Mouse (Mus musculus): ENCODE results near the gene Inf2. TPM values are rescaled to one million over a fixed set of nuclear protein-coding genes. Genes with fewer than 3 reads are reported as not detected.

Gene Inf2
- 29.7 and 36.6 TPM in 2 replicates for total RNA-seq (2012; rRNA removed)
- total RNA-seq (2014; rRNA removed) = 13.5 and 13.9 TPM in 2 replicates
- 129 and 131 TPM in 2 replicates for polyA plus RNA-seq (2012; ENCODE audit: insufficient read length, low read depth)

DNA sequence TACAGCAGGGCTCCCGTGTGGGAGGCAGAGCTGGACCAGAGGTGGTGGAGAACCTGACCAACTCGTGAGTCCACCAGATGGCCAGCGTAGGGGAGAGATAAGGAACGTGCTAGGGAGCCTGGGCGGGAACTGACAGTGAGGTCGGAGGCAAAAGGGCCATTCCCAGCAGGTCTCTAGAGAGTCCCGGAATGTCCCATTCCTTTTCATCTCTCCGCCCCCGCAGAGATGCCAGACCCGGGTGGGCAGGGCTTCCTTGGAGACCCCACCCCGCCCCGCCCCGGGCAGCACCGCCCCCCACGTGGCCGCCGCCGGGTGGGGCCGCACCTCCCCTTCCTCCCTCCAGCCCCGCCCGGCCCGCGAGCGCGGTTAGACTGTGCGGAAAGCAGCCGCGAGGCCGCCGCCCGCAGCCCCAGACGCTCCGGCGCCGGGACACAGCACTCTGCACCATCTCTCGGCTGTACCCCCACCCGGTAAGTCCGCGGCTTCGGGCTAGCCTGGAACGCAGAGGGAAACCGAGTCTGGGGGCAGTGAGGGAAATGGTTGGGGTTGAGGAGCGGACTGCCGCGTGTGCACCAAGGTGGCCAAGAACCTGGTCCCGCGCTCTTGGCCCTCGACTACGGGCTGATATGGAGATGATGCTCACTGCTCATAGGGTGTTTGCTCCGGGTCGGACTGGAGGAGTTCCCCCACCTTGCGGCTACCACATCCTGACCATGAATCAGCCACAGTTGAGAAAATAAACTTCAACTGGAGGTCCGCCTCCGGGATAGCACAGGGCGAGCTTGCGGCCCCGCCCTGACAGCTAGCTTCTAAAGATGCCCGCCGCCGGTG, at the start of gene Inf2:
Gene Inf2, plus strand, starts transcription at position 359 of the 831 bp plus-strand sequence.
- Histone ChIP-seq H3K9ac (ENCODE audit: insufficient read depth, low read depth) (peak within 1 kb of the TSS; percentile 59), H3K4me2 (ENCODE audit: insufficient read depth, low read depth, poor library complexity, severe bottlenecking) (peak within 1 kb of the TSS; percentile 80), H3K4me1 (ENCODE audit: control insufficient read depth in 1 of 2, insufficient read depth in 2 of 2) (peaks cover 62 to 64% of the 10 kb centered on the region in 2 experiments), H3K79me2 (replicated peaks; ENCODE audit: control insufficient read depth, extremely low read depth, insufficient read depth, poor library complexity, severe bottlenecking) (peaks cover 38% of the 10 kb centered on the region), H3K36me3 (replicated peaks in 1 of 2; ENCODE audit: control insufficient read depth in 1 of 2, insufficient read depth in 1 of 2, low read length in 1 of 2) (peaks cover 0 to 39% of the 10 kb centered on the region in 2 experiments), H3K9me3 (replicated peaks; ENCODE audit: low read length) (no peaks in the 10 kb centered on the region), H3K27me3 (replicated peaks) (no peaks in the 10 kb centered on the region), H3K27ac (ENCODE audit: insufficient read depth, low read depth) (peak within 1 kb of the TSS; percentile 76), H3K4me3 (replicated peaks in 1 of 3; ENCODE audit: low read depth in 2 of 3, low read length in 2 of 3, poor library complexity in 1 of 3) (peak within 1 kb of the TSS; percentile 82 to 91 (median 83))
- in situ Hi-C loops (cut with MboI; ENCODE audit: low pct_ligation_motif_present, low pct_unique_long_range_greater_than_20kb, low sequenced_read_pairs) = no loop called here
- peak; percentile 100 for TF ChIP-seq BHLHE40 (IDR thresholded peaks at IDR 0.05; ENCODE audit: low read depth, low read length)
- TF ChIP-seq EP300 (IDR thresholded peaks at IDR 0.05; ENCODE audit: low read length) = peak; percentile 43; the same call in 1 of the 2 replicates
- TF ChIP-seq CHD2 (IDR thresholded peaks at IDR 0.05; ENCODE audit: low read length) = 0 out of 2 replicates have a peak, but pooled peaks have one; percentile 33
- TF ChIP-seq MXI1 (IDR thresholded peaks at IDR 0.05; ENCODE audit: low read depth, low read length) = peak; percentile 90
- TF ChIP-seq ETS1 (conservative IDR thresholded peaks at IDR 0.05; ENCODE audit: low read depth, low read length) = peak; percentile 93
- no peak for TF ChIP-seq ELF1 (IDR thresholded peaks at IDR 0.05; ENCODE audit: low read depth, low read length)
- no peak for TF ChIP-seq PAX5 (IDR thresholded peaks at IDR 0.05; ENCODE audit: low read length)
- TF ChIP-seq HCFC1 (IDR thresholded peaks at IDR 0.05; ENCODE audit: low read depth, low read length) = peak; percentile 30; the same call in 1 of the 2 replicates
- peak; percentile 79 for TF ChIP-seq TCF12 (IDR thresholded peaks at IDR 0.05; ENCODE audit: low read depth, low read length)
- peak; percentile 42; the same call in 1 of the 2 replicates for TF ChIP-seq UBTF (IDR thresholded peaks at IDR 0.05; ENCODE audit: low read depth, low read length)
- TF ChIP-seq SIN3A (IDR thresholded peaks at IDR 0.05; ENCODE audit: low read length) = peak; percentile 33; the same call in 1 of the 2 replicates
- peak; percentile 63 for TF ChIP-seq NELFE (IDR thresholded peaks at IDR 0.05; ENCODE audit: low read depth, low read length)
- no peak for TF ChIP-seq GABPA (IDR thresholded peaks at IDR 0.05; ENCODE audit: insufficient replicate concordance, low read depth, low read length)
- TF ChIP-seq POLR2A (IDR thresholded peaks at IDR 0.05; ENCODE audit: low read depth, low read length) = peak; percentile 86
- peak; percentile 23; the same call in 1 of the 2 replicates for TF ChIP-seq MEF2A (IDR thresholded peaks at IDR 0.05; ENCODE audit: borderline replicate concordance, low read depth, low read length)
- peak; percentile 56 for TF ChIP-seq IRF4 (IDR thresholded peaks at IDR 0.05; ENCODE audit: low read depth, low read length)
- 0 out of 2 replicates have a peak, but pooled peaks have one; percentile 40 for TF ChIP-seq E2F4 (IDR thresholded peaks at IDR 0.05; ENCODE audit: insufficient replicate concordance, low read depth, low read length)
- no peak for TF ChIP-seq RCOR1 (conservative IDR thresholded peaks at IDR 0.05; ENCODE audit: low read depth, low read length)
- TF ChIP-seq JUN (IDR thresholded peaks at IDR 0.05; ENCODE audit: insufficient read depth, low read depth, low read length) = no peak
- peak; percentile 35 for TF ChIP-seq MAX (IDR thresholded peaks at IDR 0.05; ENCODE audit: low read length)
- TF ChIP-seq ZKSCAN1 (IDR thresholded peaks at IDR 0.05; ENCODE audit: borderline replicate concordance, low read depth, low read length) = no peak
- TF ChIP-seq POLR2AphosphoS2 (IDR thresholded peaks at IDR 0.05; ENCODE audit: low read depth, low read length) = peak; percentile 62; the same call in 1 of the 2 replicates
- TF ChIP-seq MAFK (IDR thresholded peaks at IDR 0.05; ENCODE audit: insufficient replicate concordance, low read length) = no peak
- TF ChIP-seq USF1 (IDR thresholded peaks at IDR 0.05; ENCODE audit: low read depth, low read length) = peak; percentile 80
- TF ChIP-seq MAZ (IDR thresholded peaks at IDR 0.05; ENCODE audit: low read depth, low read length) = peak; percentile 65; the same call in 1 of the 2 replicates
- peak; percentile 46; the same call in 1 of the 2 replicates for TF ChIP-seq ZMIZ1 (IDR thresholded peaks at IDR 0.05; ENCODE audit: low read depth, low read length)
- TF ChIP-seq TBP (conservative IDR thresholded peaks at IDR 0.05; ENCODE audit: low read depth, low read length) = 0 out of 2 replicates have a peak, but pooled peaks have one; percentile 20
- dilution Hi-C loops (cut with MboI; ENCODE audit: extremely low pct_ligation_motif_present, extremely low pct_unique_long_range_greater_than_20kb, low sequenced_read_pairs) = no loop called here
- DNase-seq (ENCODE audit: extremely low read depth) = peak; percentile 82

Data from CH12.LX (cell line).